Mouse (Mus musculus): ENCODE results near the gene Hikeshi.

Gene Hikeshi

DNA sequence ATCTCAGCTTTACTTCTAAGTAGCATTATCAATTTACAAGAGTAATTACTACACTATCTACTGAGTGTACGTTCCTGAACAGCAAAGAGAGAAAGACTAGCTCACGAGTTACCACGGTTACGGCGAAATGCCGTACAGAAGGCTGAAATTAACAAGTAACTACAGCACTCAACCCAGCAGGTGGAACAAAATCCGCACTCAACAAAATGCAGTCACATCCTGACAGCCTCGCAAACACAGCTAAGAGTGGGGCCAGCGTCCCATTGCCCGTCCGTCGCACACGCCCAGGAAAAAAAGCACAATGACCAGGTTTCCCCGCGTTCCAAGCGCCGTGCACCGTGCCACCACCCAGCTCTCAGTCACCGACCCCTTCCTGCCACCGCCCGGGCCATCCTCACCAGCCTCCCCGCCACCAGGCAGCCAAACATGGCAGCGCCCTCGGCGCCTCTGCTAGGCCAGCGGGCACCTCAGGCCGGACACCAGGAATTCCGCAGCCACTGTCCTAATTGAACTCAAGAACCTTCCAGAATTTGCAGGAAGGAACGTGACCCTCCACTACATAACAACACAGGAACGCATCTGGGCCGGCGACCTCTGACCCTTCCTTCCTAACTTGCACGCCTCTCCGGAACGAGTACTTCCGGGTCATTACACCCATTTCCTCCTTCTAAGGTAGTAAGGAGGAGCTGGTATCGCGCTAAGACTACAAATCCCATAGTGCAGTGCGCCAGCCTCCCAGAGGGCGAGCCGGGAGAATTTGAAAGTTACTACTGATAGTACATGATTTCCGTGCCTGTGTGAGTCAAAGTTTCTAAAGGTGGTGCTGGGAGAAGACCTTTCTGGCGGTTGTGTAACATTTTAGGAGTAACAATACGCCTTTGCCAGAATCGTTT, at the start of gene Hikeshi:
TSS of gene Hikeshi (minus strand) at position 634 of the 893 bp plus-strand sequence.
- DNase-seq (ENCODE audit: low read depth, low spot score): peak; percentile 97

DNA sequence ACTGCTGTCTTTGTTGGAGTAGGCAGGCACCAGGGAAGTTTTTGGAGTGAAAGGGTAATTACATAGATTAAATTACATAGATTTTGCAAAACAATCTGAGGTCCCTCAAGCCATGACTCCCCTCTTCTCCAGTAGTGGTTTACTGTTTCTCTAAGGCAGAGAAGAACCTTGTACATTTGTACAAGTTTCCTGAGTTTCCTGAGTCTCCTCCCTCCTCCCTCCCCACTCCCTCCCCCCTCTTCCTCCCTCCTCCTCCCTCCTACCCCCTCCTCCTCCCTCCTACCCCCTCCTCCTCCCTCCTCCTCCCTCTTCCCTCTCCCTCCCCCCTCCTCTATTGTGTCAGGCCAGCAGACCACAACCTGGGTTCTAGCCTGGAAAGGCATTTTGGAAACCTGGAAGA, 43.4 kb upstream of the Hikeshi start:
- no peak for DNase-seq (ENCODE audit: low read depth, low spot score)

DNA sequence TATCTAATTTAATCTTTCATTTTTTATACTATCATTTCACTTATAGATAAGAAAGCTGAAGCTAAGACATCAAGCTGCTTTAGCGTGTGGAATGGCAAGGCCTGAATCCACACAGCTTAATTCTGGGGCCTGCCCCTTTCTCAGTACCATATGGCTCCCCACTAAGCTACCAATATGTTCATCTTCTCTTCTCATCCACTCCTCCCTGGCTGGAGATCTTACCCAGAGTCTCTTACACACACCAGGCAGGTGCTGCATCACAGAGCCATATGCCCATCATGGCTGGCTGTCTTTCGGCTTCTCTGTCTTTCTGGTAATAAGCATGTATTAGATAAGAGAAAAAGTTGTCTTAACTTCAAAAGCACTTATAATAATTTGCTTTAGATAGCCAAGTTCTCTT, 42.4 kb upstream of the Hikeshi start:
- DNase-seq (ENCODE audit: low read depth, low spot score): no peak

DNA sequence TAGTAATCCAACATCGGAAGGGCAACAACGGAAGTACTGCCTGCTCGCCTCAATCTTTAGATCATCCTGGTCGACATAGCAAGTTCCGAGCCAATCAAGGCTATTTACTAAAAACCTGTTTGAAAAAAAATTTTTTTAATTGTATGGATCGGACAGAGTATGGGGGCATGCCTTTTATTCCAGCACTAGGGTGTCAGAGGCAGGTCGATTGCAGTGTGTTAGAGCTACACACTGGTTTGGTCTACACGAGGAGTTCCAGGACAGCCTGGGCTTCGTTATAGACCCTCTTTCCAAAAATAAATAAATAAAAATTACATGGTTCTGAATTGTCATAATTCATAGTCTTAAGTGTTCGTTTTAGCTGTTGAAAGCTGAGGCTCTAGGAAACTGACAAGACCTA, 40.6 kb upstream of the Hikeshi start:
- DNase-seq (ENCODE audit: low read depth, low spot score): no peak

DNA sequence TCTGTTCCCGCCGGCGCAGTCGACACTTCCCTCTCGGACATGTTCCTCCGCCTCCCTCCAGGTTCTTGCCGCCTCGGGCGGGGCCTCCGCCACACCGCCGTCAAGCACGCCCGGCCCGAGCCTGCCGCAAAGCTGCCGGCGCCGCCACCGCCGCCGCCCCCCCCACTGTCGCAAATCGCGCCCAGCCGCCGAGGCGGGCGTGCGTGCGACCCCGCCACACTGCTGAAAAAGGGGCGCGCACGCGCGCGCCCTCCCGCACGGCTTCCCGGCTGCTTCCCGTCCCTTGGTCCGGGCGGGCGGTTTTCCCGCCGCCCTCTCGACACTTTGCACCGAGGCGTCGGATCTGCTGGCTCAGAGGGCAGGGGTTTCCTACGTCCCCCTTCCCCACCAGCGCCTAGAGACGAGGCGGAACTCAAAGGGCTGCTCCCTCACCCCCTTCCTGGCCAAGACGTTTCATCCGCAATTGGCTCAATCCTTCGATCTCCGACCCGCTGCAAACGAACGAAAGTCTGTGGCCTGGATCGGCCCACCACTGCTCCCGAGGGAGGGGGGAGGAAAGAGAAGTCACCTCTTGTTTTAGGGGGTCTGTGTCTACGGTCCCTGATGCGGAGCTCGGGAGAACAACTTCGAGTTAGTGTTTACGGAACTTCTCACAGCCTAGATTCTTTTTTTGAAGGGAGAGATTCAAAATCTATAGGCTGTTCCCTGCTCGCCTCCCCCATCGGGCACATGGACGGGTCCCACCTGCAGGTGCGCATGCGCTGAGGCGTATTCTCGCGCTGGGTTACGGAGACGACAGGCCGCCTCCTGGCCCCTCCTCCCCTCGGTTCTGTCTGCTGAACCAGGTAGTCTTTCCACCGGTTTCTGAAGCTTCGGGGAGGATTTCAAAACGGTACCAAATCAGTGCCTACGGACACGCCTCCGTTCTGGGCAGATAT, 39.8 kb upstream of the Hikeshi start, which contains the start of gene Eed:
TSS of gene Eed (minus strand) at position 499 of the 938 bp plus-strand sequence.
- DNase-seq (ENCODE audit: low read depth, low spot score): peak; percentile 94

DNA sequence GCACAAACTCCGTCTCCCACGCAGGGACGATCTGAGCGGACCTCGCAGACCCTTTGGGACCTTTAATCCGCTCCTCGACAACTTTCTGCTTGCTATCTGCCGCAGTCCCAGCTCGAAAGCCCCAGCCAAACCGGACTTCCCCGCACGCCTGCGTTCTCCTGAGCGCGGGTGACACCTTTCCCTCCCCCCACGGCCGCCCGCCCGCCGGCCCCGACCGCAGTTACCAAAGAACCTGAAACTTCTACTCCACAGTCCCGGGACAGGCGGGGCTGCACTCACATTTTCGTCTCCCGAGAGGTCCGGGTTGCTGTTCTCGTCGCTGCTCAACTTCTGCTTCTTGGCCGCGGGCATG, 39.1 kb upstream of the Hikeshi start:
- DNase-seq (ENCODE audit: low read depth, low spot score): no peak

DNA sequence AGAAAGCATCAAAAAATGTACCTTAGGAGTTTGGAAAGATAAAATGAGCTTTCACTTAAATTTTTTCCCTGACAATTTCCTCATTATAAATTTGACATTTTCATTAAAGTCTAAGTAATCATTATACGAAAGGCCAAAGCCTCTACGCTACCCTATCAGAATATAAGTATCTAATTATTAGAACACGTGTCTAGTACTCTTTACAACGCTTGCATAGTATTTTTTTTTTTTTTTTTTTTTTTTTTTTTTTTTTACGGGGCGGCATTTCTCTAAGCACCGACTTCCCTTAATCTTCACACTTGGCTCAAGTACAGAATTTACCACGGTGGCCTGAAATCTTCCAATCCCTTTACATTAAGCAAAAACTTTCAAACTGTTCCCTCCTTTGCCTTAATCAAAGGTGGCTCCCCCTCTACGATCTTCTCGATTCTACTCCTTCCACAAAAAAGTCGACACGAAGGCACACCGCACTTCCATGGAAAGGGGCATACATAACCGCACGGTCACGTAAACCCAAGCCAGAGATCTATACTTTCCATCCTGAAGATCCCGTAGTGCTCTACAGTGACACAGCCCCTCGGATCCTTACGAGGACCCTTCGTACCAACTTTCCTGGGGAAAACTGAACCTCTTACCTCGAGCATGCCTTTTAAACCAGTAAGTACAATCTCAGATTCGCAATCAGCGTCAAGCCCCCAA, 38.6 kb upstream of the Hikeshi start:
- DNase-seq (ENCODE audit: low read depth, low spot score): no peak

DNA sequence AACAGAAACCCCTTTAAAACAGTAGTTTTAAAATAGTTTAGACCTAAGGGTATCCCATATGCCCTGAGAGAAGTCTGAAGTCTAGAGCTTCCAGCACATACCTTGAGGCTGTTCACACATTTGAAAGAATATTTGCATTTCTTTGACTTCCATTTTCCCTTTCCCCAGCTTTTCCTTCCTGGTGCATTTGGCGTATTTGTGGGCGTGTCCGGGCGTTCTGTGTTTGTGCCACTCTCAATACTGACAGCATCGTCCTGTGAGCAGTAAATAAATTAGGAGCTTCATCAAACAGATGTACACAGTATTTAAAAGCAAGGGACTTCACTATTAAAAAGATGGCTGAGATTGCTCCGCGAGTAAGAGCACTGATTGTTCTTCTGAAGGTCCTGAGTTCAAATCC, 35.8 kb upstream of the Hikeshi start:
- DNase-seq (ENCODE audit: low read depth, low spot score): no peak

DNA sequence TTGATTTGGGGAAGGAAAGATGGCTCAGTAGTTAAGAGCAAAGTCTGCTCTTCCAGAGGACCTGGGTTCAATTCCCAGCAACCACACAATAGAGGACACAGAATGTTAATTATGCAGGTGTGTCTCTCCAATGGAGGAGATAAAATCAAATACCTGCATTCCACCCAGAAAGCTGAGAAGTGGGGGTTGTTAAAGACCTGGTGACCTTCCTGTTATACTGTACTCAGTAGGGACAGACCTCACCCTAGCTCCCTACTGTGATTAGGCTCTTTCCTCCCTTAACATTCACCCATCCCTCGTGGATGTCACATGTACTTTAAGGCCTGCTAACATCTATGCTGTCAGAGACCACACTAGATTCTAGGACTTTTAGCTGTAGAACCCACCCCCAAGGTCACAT, 34.6 kb upstream of the Hikeshi start:
- no peak for DNase-seq (ENCODE audit: low read depth, low spot score)

DNA sequence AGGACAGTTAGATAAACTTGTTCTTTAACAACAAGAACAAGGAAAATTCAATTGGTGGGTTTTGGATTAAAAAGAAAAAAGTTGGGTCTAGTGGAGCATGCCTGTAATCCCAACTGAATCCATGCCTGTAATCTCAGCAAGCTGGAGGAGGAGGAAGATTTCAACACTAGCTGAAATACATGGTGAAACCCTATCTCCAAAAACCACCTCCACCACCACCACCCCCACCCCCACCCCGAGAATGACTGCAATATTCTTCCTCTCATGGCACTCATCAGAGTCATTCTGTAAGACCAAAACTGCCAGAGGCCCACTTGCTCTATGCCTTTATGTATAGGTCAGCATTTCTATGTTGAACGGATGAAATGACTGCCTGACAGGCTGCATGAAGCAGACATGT, 26.2 kb upstream of the Hikeshi start:
- no peak for DNase-seq (ENCODE audit: low read depth, low spot score)

DNA sequence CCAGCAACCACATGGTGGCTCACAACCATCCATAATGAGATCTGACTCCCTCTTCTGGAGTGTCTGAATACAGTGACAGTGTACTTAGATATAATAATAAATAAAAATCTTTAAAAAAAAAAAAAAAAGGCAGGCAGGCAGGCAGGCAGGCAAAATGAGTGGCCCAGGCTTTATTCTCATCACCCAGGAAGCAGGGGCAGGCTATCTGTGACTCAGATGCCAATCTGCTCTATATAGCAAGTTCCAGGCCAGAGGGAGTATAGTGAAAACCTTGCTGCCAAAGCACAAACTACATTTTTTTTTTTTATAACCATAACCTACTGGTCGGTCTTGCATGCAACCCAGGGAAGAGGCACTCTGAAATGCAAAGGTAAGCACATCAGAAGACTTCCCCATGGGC, 25.8 kb upstream of the Hikeshi start:
- no peak for DNase-seq (ENCODE audit: low read depth, low spot score)

DNA sequence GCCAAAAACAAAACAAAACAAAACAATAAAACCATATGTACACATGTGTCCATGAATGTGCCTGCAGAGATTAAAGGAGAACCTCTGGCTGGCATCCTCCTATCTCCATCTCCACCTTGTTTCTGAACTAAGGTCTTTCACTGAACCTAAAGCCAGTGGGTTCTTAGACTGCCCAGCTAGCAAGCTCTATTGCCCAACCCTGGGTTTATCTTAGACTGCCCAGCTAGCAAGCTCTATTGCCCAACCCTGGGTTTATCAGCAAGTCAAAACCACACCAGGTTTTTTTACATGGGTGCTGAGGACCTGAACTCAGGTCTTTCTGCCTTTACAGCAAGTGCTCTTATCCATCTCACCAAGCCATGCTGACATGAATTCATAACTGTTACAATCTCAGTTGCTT, 22.1 kb upstream of the Hikeshi start:
- DNase-seq (ENCODE audit: low read depth, low spot score): no peak

DNA sequence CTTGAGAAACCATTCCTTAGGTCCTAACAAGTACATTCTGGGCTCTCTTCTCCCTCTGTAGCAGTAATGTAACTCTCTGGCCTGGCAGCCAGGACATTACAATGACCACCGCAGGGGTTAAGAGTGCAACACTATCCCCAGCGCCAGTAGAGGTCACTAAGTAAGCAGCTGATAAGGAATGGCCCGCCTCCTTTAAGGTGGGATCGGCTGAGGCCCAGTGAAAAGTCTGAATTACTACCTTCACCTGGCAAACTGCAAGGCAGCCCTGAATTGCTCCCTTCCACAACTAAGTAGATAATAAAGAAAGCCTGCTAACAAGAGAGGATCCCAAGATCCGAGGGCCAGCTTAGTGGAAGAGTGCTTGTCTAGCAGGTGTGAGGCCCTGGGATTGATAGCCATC, 16.3 kb upstream of the Hikeshi start:
- DNase-seq (ENCODE audit: low read depth, low spot score): no peak

DNA sequence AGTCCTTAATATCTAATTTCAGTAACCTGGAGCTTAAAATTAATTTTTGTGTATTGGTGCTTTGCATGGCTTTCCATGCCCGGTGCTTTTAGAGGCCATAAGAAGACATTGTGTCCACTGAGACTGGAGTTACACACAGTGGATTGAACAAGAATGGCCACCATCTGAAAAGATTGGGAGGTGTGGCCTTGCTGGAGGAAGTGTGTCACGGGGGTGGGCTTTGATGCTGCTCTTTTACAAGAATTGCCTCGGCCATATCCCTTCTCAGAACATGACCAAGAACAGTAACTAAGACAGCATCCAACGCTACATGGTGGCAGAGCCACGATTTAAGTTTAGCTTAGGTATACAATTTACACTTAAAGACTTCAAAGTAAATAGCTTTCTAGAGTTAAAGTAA, 13.3 kb upstream of the Hikeshi start:
- DNase-seq (ENCODE audit: low read depth, low spot score): no peak

DNA sequence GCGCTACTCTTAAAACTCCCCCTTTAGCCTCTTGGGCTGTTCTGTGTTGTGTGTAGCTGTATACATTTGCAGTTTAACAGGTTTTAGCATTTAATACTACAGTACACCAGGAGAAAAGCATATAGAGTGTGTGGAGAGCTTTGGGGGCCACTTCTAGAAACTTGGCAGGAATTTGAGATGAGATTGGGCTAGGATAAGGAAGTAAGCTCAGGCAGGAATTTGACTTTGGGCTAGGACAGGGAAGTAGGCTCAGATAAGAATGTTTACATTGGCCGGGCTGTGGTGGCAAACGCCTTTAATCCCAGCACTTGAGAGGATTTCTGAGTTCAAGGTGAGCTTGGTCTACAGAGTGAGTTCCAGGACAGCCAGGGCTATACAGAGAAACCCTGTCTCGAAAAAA, 8.4 kb upstream of the Hikeshi start:
- DNase-seq (ENCODE audit: low read depth, low spot score): no peak

DNA sequence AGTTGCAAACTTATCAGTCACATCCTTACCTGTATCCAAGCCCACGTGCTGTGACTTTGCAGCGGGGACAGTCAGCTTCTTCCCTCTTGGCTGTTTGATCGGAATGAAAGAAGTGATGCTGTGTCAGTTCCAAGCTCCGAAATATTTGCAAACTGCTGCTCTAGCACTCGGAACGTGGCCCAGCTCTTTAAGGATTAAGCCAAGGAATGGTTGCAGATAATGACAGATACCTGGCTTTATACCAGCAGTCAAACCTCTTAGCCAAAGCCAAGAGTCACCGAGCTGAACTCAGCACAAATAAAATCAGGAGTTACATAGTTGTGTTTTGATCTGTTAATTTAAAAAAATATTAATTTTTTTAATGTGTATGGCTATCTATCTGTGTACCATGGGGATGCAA, 7.0 kb upstream of the Hikeshi start:
- DNase-seq (ENCODE audit: low read depth, low spot score): no peak

DNA sequence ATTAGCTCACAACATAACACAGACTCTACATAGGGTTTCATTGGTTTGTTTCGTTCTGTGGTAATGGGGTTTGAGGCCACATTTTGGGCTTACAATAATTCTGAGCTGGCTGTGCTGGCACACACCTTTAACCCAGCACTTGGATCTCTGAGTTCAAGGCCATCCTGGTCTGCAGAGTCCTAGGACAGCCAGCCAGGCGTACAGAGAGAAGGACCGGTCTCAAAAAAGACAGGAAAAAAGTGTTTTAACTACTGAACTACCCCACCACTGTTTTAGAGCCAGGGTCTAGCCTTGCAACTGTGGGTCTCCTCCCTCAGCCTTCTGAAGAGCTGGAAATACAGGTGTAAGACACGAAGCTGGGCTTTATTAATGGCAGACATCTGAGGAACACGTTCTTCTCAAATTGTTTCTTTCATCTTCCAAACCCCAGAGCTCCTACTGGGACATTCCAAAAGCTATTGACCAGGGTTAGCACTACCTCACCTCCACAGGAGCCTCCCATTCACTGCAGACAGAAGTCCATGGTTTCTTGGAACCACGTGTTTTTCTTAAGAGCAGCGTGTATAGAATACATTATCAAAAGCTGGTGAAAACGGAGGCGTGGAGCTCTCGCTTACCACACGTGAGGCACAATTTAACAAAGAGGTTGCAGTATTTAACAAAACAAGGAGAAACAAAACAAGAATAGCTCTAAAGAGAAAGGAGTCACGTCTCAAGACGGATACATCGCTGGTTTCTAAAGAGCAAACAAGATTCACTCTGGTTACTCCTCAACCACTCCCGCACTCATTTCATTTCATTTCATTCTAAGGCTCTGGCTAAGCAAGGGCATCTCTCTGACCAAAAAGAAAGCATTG, 1.3 kb downstream of the Hikeshi start:
- no peak for DNase-seq (ENCODE audit: low read depth, low spot score)

DNA sequence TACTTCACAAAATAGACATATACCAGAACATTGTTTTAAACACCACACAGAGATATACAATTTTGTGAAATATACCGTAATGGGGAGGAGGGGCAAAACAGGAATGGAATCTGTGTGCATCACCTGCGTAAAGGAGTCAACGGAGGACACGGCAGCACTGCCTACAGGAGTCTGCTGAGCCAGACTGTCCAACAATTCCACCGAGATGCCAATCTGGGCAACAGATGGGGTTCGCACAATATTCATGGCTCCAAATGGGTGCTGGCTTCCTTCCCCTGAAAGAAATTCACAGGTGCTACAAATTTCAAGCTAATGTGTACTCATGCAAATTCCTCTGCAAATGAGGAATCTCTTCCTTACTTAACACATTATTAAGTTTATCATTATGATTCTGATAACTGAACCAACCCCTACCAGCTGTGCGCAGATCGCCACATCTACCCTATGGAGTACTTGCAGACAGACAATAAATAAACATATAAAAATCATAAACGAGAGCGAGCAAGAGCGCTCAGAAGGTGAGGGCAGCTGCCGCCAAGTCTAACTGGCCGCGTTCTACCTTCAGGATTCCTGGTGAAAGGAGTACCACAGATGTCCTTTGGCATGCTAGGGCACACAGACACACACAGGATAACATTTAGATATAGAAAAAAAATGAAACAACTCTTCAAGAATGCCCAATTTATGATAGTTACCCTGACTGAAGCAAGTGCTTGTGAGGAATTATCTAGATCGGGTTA, 17.4 kb downstream of the Hikeshi start:
- DNase-seq (ENCODE audit: low read depth, low spot score): no peak

DNA sequence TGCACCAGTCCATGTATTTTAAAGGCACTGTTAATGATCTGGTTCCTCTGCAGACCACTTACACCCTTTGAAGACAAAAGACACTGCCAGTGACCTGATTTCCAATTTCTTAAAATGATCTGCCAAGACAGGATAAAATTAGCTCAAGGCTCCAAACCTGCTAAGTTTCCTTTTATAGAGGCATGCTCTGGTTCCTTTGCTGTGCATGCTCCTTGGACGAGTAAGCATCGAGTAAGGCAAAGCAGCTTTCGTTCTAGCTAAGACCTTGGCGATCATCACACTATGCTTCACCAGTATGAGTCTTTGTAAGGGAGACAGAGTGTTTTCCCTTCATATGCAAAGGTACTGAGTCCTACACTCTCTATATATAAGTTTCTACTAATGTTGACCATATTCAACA, 23.2 kb downstream of the Hikeshi start:
- no peak for DNase-seq (ENCODE audit: low read depth, low spot score)

DNA sequence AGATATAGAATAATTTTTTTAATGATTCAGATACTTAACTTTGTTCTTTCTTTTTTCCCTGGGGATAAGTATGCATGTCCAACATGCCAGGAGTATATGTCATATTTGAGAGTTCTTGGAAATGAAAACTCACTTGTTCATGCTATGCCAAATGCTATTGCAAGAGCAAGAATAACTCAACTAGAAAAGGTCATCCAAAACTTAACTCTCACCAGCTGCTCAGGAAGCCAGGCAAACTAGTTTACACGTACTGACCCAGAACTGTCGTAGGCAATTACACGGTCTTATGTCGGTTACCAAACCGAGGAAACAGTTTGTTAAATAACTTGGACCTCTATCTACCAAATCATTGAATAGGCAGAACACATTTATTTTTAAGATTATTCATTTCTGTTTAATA, 24.3 kb downstream of the Hikeshi start:
- DNase-seq (ENCODE audit: low read depth, low spot score): peak; percentile 16

Measured in retina, adult 2 months (tissue).